Mouse (Mus musculus) retina, postnatal 1 day (tissue): ENCODE data around the gene Tubd1.
"Not testable (repeated sequence)": the region's sequence is repeated elsewhere in the genome, so short reads cannot be mapped to it uniquely, and the experiment has no call there.

Source experiments
- DNase-seq: peaks from one replicate; pipeline ENCODE4 v3.0.0-alpha.2; 2012

Tubd1 gene

GRCm38 (mm10) chr11:86544639-86545299 lies at the start of gene Tubd1, which contains the start of gene Rps6kb1:
Tubd1 (plus strand) TSS chr11:86544991.
Rps6kb1 (minus strand) TSS chr11:86544805.
- DNase-seq = peak; percentile 100

- DNase-seq = no peak
Measured at GRCm38 (mm10) chr11:86497356-86497755, 47.4 kb upstream of the Tubd1 start.

GRCm38 (mm10) chr11:86497908-86498307 lies 46.9 kb upstream of the Tubd1 start:
- no peak for DNase-seq

- no peak for DNase-seq
Measured at GRCm38 (mm10) chr11:86500795-86501194, 44.0 kb upstream of the Tubd1 start.

GRCm38 (mm10) chr11:86503121-86503520 lies 41.7 kb upstream of the Tubd1 start:
- no peak for DNase-seq

- no peak for DNase-seq
Measured at GRCm38 (mm10) chr11:86507334-86507733, 37.5 kb upstream of the Tubd1 start.

- no peak for DNase-seq
Measured at GRCm38 (mm10) chr11:86507991-86508390, 36.8 kb upstream of the Tubd1 start.

GRCm38 (mm10) chr11:86516620-86517019 lies 28.2 kb upstream of the Tubd1 start:
- DNase-seq = no peak

- no peak for DNase-seq
Measured at GRCm38 (mm10) chr11:86517229-86517628, 27.6 kb upstream of the Tubd1 start.

GRCm38 (mm10) chr11:86519751-86520150 lies 25.0 kb upstream of the Tubd1 start:
- DNase-seq = no peak

- DNase-seq = no peak
Measured at GRCm38 (mm10) chr11:86527528-86527927, 17.3 kb upstream of the Tubd1 start.

GRCm38 (mm10) chr11:86532834-86533233 lies 12.0 kb upstream of the Tubd1 start:
- DNase-seq = peak; percentile 46

GRCm38 (mm10) chr11:86533302-86533701 lies 11.5 kb upstream of the Tubd1 start:
- DNase-seq = not testable (repeated sequence)

GRCm38 (mm10) chr11:86534201-86534910 lies 10.4 kb upstream of the Tubd1 start:
- DNase-seq = no peak

- no peak for DNase-seq
Measured at GRCm38 (mm10) chr11:86538786-86539185, 6.0 kb upstream of the Tubd1 start.

GRCm38 (mm10) chr11:86539716-86540475 lies 4.9 kb upstream of the Tubd1 start:
- DNase-seq = no peak

GRCm38 (mm10) chr11:86540476-86540845 lies 4.3 kb upstream of the Tubd1 start:
- no peak for DNase-seq

GRCm38 (mm10) chr11:86542851-86543250 lies 1.9 kb upstream of the Tubd1 start:
- no peak for DNase-seq

- DNase-seq = no peak
Measured at GRCm38 (mm10) chr11:86543960-86544638, 692 bp upstream of the Tubd1 start.

- DNase-seq = no peak
Measured at GRCm38 (mm10) chr11:86545556-86545955, 765 bp downstream of the Tubd1 start.

GRCm38 (mm10) chr11:86547412-86547811 lies 2.6 kb downstream of the Tubd1 start:
- peak; percentile 4 for DNase-seq

- DNase-seq = no peak
Measured at GRCm38 (mm10) chr11:86553525-86553924, 8.7 kb downstream of the Tubd1 start.

GRCm38 (mm10) chr11:86558258-86558657 lies 13.5 kb downstream of the Tubd1 start:
- no peak for DNase-seq
